In the genomic region with DNA sequence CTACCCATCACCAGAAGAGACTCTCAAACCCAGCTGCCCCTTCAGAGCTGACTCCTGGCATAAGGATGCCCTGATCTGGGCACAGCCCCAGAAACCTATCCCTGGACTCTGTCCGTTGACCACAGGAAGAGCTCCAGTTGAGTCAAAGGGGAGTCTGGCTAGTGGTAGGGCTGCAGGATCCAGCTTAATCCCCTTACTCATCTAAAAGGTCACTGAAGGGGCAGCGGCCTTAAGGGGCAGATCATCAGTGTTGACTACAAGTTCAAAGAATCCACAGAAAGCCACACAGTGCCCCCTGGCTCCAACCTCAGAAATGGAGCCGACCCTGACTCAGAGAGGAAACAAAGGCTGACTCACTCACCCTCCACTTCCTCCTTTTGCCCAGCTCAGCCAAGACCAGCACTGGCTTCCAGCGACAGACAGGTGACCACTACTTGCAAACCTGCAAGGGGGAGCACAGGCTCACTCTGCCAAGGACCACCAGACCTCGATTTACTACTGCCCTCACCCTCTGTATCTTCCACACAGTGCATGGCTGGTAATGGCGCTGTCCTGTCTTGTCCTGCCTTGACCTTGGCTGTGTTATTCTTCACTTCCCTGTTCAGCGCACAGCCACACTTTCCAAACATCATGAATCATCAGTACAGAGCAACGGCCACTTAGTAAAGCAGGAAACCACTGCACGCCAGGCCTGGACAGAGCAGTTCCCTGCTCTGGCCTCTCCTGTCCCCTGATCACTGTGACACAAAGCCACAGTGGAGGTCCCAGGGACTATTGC, we compare ENCODE assay signal across 8 mouse cellular contexts.
DNase-seq lines count a peak whose midpoint lies in the region; ATAC-seq lines count a peak whose summit lies in the region.

No protein-coding gene starts in this region.

- no peak overlapping the region for H3K4me2 ChIP-seq in heart, embryonic 15.5 days

- H3K4me1 ChIP-seq in heart, embryonic 15.5 days (replicated peaks): peaks cover 30% of the 10 kb centered on the region

- no peaks in the 10 kb centered on the region for H3K36me3 ChIP-seq in heart, embryonic 15.5 days

- H3K27ac ChIP-seq in heart, embryonic 15.5 days: peak overlapping the region; percentile 75

- 44% methylated on average over 9 of the region's 9 CpGs for WGBS in heart, embryonic 15.5 days

- ATAC-seq in common myeloid progenitor, adult 5-6 weeks (replicated peaks; ENCODE audit: low read depth, poor library complexity, severe bottlenecking): peak; percentile 50
- peak; percentile 71 for ATAC-seq in heart, embryonic 15.5 days (replicated peaks; ENCODE audit: insufficient number of reproducible peaks, insufficient read depth, low FRiP score, low read depth)
- ATAC-seq in megakaryocyte progenitor cell, adult 5-6 weeks (replicated peaks; ENCODE audit: poor library complexity): peak; percentile 47

- no peak overlapping the region for H3K9ac ChIP-seq in heart, embryonic 15.5 days

- H3K27me3 ChIP-seq in heart, embryonic 15.5 days: no peaks in the 10 kb centered on the region

- no peak overlapping the region for H3K4me3 ChIP-seq in heart, embryonic 15.5 days

- DNase-seq in layer of hippocampus, adult 9-11 months: peak; percentile 82
- no peak for DNase-seq in layer of hippocampus, postnatal 36 days
- peak; percentile 82 for DNase-seq in kidney, postnatal 14 days
- DNase-seq in thymus, postnatal 36 days: peak; percentile 62 to 71
- no peak for DNase-seq in layer of hippocampus, adult 18-20 months (ENCODE audit: low spot score in 2 of 2)

- H3K9me3 ChIP-seq in heart, embryonic 15.5 days (replicated peaks): no peaks in the 10 kb centered on the region

Comparison
In these comparisons a context has a peak if more than half of its experiments do, and no peak if none do; other contexts are left out.
1. DNase-seq: peak in layer of hippocampus, adult 9-11 months (single experiment), kidney, postnatal 14 days (single experiment) and thymus, postnatal 36 days (2 of 2); none in layer of hippocampus, postnatal 36 days (0 of 2) and layer of hippocampus, adult 18-20 months (0 of 2).
2. Peak in every context shown above with its lines, with median percentiles within 50 percentile points of each other: ATAC-seq.